Mouse (Mus musculus): ENCODE data around the gene Gm10320.

Gm10320 gene

DNA sequence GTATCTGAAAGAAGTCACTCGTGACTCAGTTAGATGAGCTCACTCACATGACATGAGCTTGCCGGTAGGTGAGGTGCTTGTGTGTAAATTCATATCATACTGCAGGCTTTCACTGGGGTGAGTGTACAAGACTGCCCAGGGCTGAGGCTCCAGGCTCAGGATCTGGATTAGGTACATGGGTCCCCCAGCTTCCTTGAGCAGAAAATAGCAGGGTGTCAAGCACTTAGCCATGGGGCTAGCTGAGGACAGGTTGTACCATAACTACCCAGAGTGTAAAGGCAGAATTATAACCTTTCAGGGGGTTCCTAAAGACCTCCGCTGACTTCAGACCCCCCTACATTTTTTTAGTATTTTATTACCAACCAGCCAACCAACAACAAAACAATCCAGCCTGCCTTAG, at the start of gene Gm10320:
Gm10320 (minus strand) TSS at position 93 of the 400 bp plus-strand sequence.
- DNase-seq (ENCODE audit: low read depth) = no peak

DNA sequence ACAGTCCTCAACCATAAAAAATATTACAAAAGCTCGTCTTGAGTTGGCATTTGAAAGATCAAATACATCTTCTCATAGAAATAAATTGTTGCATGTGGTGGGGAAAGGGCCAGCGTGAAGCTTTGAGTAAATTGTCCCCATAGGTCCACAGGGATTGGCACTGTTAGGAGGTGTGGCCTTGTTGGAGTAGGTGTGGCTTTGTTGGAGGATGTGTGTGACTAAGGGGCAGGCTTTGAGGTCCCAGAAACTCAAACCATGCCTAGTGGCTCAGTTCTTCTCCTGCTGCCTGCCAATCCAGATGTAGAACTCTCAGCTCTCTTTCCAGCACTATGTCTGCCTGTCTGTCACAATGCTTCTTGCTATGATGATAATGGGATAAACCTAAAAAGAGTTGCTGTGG, 49.8 kb upstream of the Gm10320 start:
- DNase-seq (ENCODE audit: low read depth) = no peak

DNA sequence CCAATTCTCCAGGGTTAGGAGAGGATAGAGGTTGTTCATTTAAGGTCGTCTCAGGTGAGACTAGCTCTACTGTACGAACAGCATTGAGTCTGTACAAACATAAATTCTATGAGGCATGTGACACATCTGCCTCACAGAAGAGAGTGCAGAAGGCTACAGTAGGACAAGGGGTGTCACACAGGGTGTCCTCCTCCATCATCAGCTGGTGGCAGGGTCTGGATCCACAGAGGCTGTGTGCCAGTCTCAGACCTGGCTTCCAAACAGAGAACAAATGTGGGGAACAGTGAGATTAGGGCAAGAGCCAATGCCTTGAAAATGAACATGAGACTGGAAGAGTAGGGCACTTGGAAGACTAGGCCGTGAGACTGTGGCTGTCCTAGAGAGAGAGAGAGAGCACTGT, 48.4 kb upstream of the Gm10320 start:
- no peak for DNase-seq (ENCODE audit: low read depth)

GRCm38 (mm10) chr13:98539311-98539710, 47.5 kb upstream of the Gm10320 start:
- DNase-seq (ENCODE audit: low read depth) = peak; percentile 76

GRCm38 (mm10) chr13:98538587-98538986, 46.8 kb upstream of the Gm10320 start:
- DNase-seq (ENCODE audit: low read depth) = peak; percentile 51

DNA sequence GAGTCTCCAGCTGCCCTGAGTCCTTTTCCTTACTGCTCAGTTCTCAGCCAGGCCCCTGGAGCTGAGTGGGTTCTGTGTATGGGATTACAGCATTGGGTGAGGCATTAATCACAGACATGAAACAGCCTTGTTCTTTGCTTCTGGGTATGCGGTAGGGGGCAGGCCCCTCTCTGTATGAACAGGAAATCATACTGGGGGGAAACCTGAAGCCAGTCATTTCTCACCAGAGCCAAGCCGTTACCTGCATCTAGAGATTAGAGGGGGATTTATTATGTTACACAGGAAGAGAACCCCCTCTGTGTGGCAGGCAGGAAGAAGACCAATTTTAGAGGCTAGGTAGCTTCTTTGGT, 43.1 kb upstream of the Gm10320 start:
- DNase-seq (ENCODE audit: low read depth) = peak; percentile 47

GRCm38 (mm10) chr13:98534190-98534912, 42.5 kb upstream of the Gm10320 start:
- peak; percentile 94 for DNase-seq (ENCODE audit: low read depth)

- DNase-seq (ENCODE audit: low read depth) = peak; percentile 86
Observed at GRCm38 (mm10) chr13:98533415-98533814, 41.6 kb upstream of the Gm10320 start.

GRCm38 (mm10) chr13:98532699-98533375, 41.0 kb upstream of the Gm10320 start:
- DNase-seq (ENCODE audit: low read depth) = no peak

- DNase-seq (ENCODE audit: low read depth) = no peak
Observed at GRCm38 (mm10) chr13:98531976-98532375, 40.2 kb upstream of the Gm10320 start.

GRCm38 (mm10) chr13:98531306-98531705, 39.5 kb upstream of the Gm10320 start:
- no peak for DNase-seq (ENCODE audit: low read depth)

GRCm38 (mm10) chr13:98523719-98524316, 32.0 kb upstream of the Gm10320 start:
- DNase-seq (ENCODE audit: low read depth) = no peak

- no peak for DNase-seq (ENCODE audit: low read depth)
Observed at GRCm38 (mm10) chr13:98518341-98518740, 26.5 kb upstream of the Gm10320 start.

DNA sequence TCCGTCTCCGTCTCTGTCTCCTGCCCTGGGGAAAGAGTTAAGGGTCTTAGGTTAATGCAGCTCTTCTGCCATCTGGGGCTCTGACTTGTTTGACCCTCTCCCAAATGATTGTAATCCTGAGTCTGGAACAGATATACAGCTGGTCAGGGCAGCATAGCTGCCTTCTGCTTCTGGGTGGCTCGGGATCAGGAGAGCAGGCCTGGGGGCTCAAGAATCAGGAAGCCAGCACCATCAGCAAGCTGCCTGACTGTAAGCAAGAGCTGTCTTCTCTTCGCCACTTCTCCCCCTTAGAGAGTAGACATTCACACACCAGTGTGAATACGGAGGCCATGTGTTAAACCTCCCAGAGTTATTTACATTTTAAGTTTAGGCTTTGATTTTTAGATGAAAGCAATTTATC, 25.9 kb upstream of the Gm10320 start:
- no peak for DNase-seq (ENCODE audit: low read depth)

GRCm38 (mm10) chr13:98516985-98517384, 25.2 kb upstream of the Gm10320 start:
- DNase-seq (ENCODE audit: low read depth) = no peak

DNA sequence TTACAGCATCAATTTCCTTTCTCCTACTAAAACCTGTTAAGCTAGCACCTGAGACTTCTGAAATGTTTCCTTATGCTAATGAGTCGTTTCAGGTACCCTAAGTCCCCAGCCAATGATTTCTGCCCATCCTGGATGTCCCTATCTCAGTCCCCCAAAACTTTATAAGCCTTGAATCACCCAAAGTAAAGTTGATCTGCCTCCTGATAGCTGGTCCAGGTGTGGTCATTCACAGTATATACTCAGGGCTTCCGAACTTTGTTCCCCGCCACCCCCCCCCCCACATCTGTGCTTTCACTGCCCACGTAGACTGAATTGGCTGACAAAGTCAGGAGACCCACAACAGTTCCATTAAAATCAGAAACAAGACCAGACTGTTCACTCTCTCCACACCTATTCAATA, 20.3 kb upstream of the Gm10320 start:
- no peak for DNase-seq (ENCODE audit: low read depth)

DNA sequence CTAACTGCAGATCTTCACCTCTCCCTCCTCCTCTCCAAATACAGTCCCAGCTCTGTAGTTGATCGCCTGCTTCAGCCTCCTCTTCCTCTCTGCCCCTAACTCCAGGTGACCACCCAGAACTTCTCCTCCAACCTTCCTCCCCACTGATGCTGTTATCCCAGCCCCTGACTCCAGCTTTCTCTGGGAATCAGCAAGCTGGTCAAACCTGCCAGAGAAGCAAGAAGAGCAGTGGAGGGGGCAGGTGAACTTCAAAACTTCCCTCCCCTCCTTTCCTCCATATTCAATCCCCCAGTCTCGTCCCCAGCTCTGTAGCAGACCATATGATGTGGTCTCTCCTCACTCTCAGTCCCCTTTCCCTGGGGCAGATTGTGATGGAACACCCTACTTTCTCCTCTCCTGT, 15.9 kb upstream of the Gm10320 start:
- no peak for DNase-seq (ENCODE audit: low read depth)

DNA sequence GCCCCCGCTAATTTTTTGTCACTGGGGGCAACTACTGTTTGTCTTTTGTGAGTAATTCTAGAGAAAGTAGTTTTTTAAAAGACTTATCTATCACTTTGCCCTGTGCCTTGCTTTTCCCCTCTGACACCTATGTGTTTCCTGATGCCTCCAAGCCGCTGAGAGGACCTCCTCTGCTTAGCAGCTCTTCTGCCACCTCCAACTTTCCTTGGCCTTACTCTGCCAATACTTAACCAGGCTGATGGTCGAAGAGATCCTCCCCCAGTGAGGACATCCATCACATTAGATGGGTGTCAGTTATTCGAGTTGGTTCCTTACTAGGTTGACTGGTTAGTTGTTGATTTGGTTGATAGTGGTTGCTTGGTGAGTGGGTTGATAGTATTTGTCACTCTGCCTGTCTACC, 14.7 kb upstream of the Gm10320 start:
- DNase-seq (ENCODE audit: low read depth) = no peak

- no peak for DNase-seq (ENCODE audit: low read depth)
Observed at GRCm38 (mm10) chr13:98505989-98506388, 14.2 kb upstream of the Gm10320 start.

DNA sequence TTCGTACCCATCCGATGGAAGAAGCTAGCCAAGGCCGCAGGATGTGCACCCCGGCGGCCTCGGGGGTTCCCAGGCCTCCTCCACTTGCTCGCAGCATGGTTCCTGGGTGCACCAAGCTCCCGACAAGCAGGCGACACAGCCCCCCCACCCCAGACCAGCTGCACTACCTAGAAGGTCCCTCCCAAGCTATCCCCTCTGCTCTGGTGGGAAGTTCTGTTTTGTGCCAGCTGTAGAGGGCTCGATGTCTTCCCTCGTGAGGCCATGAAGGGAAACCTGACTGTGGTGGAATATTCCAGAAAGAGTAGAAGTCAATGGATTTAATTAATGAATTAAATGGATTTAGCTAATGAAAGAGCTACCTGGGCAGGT, 13.7 kb upstream of the Gm10320 start:
- DNase-seq (ENCODE audit: low read depth) = no peak

DNA sequence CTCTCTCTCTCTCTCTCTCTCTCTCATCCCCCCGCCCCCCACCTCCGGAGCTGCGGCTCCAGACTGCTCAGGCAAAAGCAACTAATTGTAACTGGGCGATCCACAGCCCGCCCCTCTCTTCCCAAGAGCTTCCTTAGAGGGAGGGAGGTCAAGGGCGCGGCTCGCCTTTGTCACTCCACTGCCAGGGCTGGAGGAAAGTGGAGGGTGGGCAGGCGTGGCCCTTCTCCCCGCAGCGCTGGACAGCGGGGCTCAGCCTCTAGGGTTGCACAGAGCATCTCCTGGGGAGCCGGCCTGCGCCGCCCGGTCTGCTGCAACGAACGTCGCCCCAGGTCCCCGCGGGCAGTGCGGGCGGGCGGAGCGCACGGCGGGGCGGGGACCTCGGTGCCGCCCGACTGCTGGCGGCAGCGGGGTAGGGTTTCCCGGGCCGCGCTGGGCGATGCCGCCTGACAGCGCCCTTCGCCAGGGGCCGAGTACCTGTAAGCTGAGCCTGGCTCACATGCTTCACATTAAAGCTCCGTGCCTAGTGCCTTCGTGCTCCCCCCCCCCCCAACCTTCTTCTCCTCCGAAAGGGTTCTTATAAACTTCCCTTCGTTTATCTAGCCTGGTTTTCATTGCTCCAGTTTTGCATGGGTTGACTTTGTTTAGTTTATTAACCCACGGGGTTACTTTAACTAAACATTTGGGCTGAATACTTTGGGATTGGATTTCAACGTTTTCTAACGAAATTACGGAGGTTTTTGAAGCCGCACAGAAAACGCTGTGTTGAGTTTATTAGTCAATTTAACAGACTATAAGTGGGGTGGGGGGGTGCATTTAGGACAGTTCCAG, 13.1 kb upstream of the Gm10320 start:
- DNase-seq (ENCODE audit: low read depth) = no peak

- no peak for DNase-seq (ENCODE audit: low read depth)
Observed at GRCm38 (mm10) chr13:98504181-98504660, 12.4 kb upstream of the Gm10320 start.
